Mouse (Mus musculus): ENCODE measurements around the gene Vgll2. TPM values are rescaled to one million over a fixed set of nuclear protein-coding genes. Genes with fewer than 3 reads are reported as not detected.

The Vgll2 gene
- 10 to 100 TPM; 52.9 to 56.3 TPM for total RNA-seq (2021)
- long read RNA-seq, experiment 1, transcript Vgll2-201 (3 exons, 966 nt): minor isoform, 81 of 187 reads
- long read RNA-seq, experiment 1, transcript Vgll2-202 (3 exons, 1,650 nt): major isoform, 94 of 187 reads
- long read RNA-seq, experiment 1, partial matches to known transcripts: 8 of 187 reads
- long read RNA-seq, experiment 1, other reads (novel, unspliced or antisense): 4 of 187 reads
- long read RNA-seq, experiment 2, transcript Vgll2-202 (3 exons, 1,650 nt): major isoform, 139 of 238 reads
- long read RNA-seq, experiment 2, transcript Vgll2-201 (3 exons, 966 nt): minor isoform, 85 of 238 reads
- long read RNA-seq, experiment 2, partial matches to known transcripts: 10 of 238 reads
- long read RNA-seq, experiment 2, other reads (novel, unspliced or antisense): 4 of 238 reads

DNA sequence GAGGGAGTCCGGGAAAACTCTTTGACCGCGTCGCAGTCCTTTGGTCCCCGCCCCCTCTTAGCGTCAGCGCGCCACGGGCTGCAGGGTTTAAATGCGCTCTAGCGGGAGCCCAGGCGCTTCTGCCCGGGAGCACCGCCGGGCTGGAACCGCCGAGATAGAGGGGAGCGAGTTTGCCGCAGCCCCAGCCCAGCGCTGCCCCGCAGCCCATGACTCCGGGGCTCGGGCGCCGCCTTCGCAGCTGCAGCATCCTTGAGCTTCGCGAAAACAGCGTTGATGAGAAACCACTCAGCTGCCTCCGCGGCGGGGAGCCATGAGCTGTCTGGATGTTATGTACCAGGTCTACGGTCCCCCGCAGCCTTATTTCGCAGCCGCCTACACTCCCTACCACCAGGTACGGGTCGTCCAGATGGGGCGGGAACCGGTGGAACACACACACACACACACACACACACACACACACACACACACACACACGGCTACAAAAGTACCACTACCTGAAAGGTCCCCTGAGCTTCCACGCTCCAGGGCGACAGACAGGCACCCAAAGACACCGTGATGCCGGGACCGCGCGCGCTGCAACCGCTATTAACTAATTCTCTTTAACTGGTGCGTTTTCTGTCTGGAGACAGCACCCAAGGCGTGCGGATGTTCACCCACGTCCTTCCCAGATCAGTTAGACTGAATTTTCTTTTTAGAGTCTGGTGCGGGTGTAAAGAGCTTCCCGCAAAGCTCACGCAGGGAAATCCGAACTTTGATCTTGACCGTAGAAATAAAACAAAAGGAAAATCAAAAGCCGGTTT lies at the start of gene Vgll2:
Vgll2 (plus strand) TSS at position 90 of the 800 bp plus-strand sequence.
- peak; percentile 59 for DNase-seq
- intact Hi-C loops (cut with DNase I; ENCODE audit: low total_unique reads): no loop called here

DNA sequence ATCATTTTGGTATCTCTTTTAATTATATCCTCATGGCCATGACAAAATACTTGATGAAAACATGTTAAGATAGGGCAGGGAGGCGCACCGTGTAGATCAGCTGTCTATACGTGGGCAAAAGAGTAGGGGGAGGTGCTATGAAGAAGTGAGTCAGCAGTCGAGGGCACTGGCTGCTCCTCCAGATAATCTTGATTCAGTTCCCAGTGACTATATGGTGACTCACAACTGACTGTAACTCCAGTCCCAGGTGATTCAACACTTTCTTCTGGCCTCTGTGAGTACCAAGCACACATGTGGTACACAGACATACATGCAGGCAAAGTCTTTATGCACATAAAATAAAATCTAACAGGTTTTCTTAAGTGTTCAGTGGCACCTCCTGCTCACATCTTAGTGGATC lies 47.2 kb upstream of the Vgll2 start:
- intact Hi-C loops (cut with DNase I; ENCODE audit: low total_unique reads): no loop called here
- DNase-seq: no peak

DNA sequence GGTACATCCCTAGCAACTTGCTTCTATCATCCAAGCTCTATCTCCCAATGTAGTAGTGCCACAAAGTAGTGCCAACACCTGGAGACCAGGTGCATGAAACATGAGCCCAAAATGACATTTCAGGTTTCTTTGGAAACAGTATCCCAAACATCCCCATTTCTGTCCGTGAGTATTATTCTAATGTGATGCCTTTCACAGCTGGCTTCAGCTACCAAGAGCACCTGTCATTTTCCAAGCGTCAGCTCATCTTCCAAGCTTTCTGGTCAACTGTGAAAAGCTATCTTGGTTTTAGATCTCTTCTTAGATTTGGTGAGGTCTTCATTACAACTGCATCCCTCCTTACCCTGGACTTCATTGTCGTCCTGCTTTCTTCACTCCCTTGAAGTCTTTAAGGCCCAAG lies 46.7 kb upstream of the Vgll2 start:
- intact Hi-C loops (cut with DNase I; ENCODE audit: low total_unique reads): no loop called here
- DNase-seq: no peak

DNA sequence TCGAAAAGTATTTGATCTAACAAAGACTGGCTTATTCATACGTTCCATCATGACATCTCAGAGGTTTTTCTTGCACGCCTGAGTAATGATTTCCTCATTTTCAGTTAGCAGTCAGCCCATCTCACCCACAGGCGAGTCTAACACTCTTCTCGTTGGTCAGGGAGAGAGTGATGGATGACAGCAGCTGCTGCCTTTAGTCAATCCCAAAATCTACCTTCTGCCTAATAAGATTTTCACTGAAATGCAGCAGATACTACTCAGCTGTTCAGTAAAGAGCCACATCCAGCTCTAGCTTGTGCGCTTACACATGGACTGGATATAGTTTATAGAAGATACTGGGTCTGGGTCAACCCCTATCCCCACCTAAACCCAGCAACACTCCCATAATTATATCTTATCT lies 40.7 kb upstream of the Vgll2 start:
- intact Hi-C loops (cut with DNase I; ENCODE audit: low total_unique reads): no loop called here
- DNase-seq: no peak

DNA sequence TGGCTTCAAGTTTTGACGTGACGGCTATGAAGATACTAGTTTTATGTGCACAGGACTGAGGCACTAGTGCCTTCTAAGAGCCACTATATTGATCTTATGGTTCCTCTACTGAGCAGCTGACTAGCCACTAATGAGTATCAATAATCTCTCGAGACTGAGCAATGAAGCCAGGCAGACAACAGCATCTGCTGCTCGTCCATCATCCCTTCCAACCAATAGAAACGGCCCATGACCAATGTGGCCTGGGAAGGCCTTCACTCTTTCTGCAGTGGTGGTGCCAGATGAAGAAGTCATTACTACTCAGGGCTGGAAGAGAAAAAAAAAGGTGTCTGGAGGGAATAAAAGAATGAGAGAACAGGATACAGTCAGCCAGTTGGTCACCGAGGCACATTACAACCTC lies 39.9 kb upstream of the Vgll2 start:
- intact Hi-C loops (cut with DNase I; ENCODE audit: low total_unique reads): no loop called here
- DNase-seq: no peak

DNA sequence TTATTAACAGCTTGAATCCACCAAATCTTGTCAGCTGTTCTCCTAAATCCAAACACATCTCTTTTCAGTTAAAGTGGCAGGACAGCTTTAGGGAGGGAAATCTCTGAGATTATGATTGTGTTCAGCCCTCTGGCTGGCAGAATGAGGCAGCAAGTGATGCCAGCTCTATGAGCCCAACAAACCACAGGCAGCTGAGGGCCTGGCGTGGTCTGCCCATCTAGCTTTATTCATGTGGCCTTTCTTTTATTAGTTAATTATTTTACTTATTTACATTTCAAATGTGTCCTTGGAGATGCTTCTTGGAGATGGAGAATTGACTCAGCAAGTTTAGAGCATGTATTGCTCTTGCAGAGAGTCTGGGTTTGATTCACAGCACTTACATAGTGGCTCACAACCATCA lies 3.8 kb upstream of the Vgll2 start:
- no peak for DNase-seq
- intact Hi-C loops (cut with DNase I; ENCODE audit: low total_unique reads): no loop called here

DNA sequence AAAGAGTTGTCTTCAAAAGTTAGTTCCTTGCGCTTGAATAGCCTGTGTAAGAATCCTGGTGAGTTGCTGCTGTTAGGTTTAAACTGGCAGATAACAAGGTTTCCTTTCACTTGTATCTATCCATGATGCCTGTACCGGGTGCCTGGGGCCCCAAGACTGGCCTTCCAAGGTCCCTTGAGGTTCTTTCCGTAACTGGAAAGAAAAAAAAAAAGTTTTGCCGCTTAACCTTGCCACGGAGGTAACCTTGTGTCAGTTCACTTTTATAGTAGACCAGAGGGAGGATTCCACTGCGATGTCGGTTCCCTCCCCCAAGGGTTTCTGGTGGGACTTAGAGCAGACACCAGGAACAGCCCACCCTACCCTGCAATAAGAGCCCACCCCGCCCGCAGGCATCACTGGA lies 1.1 kb upstream of the Vgll2 start:
- intact Hi-C loops (cut with DNase I; ENCODE audit: low total_unique reads): no loop called here
- no peak for DNase-seq

DNA sequence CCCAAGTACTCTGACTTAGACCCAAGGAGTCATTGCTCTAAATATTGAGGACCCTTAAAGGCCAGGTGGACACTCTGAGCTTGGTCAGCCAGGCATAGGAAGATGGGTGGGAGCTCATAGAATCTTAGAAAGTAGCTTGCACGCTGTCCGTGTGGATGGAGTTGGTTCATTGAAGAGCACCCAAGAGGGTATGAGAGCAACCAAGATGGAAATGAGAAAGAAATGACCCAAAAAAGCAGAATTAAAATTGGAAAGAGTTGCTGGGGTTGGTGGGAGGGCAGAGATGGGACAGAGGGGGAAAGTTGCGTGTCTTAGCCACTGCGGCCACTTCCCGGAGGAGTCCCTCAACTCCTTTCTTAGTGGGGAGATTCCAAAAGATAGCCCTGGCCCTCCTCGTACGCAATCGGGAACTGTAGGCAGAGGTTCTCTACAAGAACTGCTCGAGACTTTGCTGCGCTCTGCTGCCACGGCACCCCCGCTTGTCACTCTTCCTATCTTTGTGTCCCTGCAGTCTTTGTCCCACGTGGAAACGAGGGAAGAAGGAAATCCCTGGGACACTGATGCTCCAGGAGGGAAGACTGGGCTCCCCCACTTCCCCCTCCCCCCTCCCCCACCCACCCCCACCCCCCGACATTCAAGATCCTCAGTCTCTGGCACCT lies 437 bp upstream of the Vgll2 start:
- intact Hi-C loops (cut with DNase I; ENCODE audit: low total_unique reads): no loop called here
- no peak for DNase-seq

DNA sequence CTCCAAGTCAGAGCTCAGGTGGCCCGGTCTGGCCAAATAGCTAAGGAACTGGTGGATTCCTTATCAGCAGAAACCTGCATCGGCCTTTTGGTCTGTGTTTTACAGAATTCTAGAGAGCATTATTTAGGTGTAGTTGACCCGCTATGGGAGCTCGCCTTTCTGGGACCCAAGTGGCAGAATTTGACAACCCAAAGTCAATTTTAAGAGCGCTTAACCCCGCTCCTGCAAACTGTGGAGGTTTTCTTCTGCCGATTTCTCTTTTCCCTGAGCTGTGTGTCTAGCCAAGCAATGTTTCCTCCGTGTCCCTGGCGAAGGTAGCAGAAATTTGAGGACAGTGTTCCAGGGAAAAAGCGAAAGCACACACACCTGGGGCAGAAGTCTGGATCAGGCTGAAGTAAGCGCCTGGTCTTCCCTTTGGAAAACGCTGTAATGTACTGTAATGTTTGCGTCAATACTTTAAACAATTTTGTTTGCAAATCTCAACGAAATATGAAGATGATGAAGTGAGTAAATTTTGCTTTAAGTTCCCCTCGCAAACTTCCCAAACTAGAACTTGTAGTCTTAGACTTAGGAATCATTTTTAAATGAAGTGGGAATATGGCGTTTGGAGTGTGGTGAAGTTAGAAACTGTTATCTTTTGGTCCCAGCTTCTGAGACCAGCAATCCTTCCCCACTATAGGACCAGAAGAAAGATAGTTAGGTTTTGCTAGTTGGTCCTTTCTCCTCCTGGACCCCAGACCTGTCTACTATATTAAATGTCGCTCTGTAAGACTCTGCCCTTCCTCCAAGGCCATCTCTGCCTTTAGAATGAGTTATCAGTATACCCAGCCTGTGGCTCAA lies 1.1 kb downstream of the Vgll2 start:
- no peak for DNase-seq

DNA sequence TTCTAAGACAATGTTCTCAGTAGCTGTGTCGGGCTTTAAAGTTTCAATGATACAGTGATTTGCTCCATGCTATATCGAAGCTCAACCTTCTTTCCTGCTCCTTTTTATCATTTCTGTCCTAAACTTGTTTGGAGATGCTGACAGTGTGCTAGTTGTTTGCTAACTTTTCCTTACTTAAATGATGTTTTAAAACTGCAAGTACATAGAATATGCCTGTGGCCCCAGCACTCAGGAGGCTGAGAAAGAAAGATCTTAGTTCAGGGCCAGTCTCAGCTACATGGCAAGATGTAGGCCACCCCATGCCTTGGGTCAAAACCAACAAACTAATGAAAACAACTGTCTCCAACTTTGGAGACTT lies 1.7 kb downstream of the Vgll2 start:
- DNase-seq: no peak
- intact Hi-C loops (cut with DNase I; ENCODE audit: low total_unique reads): no loop called here

More for the DNA sequence above, 1.1 kb downstream of the Vgll2 start:
- intact Hi-C loops (cut with DNase I; ENCODE audit: low total_unique reads): no loop called here

DNA sequence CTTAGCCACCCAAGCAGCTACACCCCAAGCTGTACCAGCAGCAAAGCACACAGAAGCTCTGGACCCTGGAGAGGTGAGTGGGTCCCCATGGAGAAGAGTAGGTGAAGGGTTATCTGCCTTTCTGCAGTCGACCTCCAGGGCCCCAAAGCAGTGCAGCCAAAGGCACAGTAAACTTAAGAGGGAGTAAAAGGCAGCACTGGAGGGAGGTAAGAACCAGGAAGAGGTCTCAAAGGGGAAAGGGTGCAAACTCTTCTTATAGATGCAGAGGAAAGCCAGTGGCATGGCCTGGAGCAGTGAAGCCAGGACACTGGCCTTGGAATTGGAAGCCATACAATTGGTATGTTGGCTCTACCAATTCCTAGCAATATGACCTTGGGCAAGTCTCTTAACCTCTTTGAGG lies 3.0 kb downstream of the Vgll2 start:
- DNase-seq: no peak
- intact Hi-C loops (cut with DNase I; ENCODE audit: low total_unique reads): no loop called here

DNA sequence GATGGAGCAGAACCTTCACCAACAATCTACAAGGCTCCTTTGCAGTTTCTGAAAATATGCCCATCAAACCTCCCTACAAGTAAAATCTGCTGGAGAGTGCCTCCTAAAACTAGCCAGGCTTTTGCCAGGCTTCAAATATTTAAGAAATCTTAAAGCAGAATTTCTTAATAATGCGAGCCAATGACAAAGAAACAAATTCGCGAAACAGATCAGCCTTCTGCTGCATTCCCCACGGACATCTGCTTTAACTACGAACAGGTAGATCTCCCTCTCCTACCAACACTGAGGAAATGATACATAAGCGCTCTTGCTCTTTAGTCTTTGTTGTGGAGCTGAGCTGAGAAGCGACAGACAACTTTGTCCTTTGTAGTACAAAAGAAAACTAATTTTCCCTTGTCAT lies 3.5 kb downstream of the Vgll2 start:
- intact Hi-C loops (cut with DNase I; ENCODE audit: low total_unique reads): no loop called here

DNA sequence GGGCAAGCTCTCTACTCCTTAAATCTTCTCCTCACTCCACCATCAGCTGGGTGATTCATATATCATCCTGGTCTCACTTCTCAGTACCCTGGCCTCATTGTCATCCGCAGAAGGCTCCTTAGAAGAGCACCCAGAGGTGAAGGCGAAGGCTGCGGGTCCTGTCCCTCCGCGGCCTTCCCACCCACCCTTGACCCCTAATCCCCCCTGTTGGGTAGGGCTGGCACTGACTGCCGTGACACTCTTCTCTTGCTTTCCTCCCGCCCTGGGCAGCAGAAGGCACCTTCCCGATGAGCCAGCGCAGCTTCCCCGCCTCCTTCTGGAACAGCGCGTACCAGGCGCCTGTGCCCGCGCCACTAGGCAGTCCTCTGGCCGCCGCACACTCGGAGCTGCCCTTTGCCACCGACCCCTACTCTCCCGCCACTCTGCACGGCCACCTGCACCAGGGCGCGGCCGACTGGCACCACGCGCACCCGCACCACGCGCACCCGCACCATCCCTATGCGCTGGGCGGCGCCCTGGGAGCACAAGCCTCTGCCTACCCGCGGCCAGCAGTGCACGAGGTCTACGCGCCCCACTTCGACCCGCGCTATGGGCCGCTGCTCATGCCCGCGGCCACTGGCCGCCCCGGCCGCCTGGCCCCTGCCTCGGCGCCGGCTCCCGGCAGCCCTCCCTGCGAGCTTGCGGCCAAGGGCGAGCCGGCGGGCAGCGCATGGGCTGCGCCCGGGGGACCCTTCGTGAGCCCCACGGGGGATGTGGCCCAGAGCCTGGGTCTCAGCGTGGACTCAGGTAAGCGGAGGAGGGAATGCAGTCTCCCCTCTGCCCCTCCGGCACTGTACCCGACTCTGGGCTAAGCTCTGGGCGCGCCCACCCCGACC lies 5.1 kb downstream of the Vgll2 start:
- DNase-seq: no peak
- intact Hi-C loops (cut with DNase I; ENCODE audit: low total_unique reads): no loop called here

More for the DNA sequence above, 3.5 kb downstream of the Vgll2 start:
- no peak for DNase-seq

DNA sequence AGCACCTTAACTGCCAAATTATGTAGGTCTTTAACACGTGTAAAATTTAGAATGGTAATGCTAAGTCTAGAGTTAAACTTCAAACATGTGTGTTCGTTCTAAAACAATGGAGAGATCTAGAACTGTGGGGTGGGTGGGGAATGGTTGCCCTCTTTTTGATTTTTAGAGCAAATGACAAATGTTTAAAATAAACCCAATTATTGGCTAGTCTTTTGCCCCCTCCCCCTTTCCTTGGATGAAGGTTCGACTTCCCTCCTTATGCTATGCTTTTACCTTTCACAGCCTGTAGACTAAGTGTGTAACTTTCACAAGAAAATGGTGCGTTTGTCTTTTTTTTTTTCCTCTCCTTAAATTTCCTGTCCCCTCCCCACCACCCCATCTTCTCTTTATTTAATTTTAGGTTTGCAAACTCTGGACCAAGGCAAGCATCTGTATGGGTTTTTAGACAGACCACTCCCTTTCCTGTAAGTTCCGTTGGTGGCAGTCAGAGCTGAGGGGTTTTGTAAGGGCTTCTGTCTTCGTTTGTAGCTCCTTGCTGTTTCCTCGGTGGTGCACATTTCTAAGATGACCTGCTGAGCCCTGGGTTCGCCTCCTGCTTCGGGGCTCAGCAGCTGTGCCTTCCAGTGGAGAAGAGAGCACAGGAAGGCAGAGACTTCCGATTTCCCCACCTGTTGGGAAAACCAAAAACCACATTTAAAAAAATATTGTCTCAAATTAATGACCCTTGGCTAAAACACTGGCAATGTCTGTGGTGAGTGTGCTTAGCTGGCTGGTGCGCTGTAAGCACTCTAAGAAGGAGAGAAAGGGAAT lies 6.5 kb downstream of the Vgll2 start:
- no peak for DNase-seq
- intact Hi-C loops (cut with DNase I; ENCODE audit: low total_unique reads): no loop called here

DNA sequence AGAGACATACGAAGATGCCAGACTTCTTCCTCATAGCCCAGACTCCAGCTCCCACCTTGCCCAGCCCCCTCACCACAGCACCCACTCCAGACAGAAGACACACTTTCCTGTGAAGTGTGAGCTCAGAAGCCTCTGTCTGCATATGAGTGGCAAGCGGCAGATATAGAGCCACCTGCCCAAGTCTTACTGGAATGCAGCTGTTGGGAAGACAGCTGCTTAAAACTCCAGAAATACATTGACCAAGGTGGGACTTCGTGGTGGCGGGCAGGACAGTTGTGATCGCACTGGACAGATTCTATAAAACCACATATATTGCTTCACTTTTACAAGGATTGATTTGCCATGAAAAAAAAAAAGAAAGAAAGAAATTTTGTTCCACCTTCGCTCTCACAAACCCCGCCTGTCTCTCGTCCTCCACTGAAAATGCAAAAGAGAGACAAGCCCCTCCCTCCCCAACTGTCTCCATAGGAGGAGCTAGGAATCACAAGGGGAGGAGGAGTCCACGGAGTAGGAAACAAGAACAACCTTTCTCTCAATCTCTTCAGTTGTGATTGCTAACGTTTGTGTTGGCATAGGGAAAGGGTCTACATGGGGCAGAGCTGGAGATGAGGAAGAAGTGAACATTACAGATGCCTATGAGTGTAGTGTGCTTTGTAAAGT lies 7.2 kb downstream of the Vgll2 start:
- intact Hi-C loops (cut with DNase I; ENCODE audit: low total_unique reads): no loop called here
- no peak for DNase-seq

DNA sequence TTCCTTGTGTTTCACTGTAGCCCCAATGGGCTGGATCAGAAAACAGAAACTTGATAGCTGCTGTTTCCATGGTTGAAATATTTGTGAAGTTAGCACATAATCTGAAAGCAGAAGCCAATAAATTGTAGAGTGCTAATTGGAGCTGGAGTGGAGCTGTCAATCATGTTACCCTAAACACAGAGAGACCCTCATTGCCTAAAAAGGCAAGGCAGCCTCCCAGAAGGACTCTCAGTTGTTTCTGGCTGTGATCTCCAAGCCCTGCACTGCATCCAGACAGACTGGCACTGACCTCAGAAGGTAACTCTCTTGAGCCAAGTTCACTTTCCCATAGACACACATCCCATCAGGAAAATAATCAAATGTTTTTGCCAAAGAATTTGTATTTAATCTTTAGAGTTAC lies 11.4 kb downstream of the Vgll2 start:
- intact Hi-C loops (cut with DNase I; ENCODE audit: low total_unique reads): no loop called here
- DNase-seq: no peak

DNA sequence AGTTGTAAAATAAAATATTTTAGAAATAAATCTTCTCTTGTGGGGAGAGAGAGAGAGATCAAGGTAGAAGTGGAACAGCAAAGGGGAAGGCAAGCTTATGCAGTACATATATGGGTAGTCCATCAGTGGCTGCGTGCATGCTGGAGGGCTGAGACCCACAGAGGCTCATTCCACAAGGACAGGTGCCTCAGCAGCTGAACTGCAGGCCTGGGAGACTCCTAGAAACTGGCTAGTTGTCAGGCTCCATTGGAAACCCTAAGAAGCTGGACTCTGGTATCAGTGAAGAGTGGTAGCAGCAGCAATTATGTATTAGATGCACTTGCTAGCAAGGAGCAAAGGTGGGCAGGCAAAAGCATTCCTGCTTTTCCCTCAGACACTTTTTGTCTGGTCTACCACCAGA lies 17.1 kb downstream of the Vgll2 start:
- intact Hi-C loops (cut with DNase I; ENCODE audit: low total_unique reads): no loop called here
- DNase-seq: no peak
